Mouse (Mus musculus) liver, embryonic 14.5 days (tissue): ENCODE data around the gene Bcas3. TPM values are rescaled to one million over a fixed set of nuclear protein-coding genes. Genes with fewer than 3 reads are reported as not detected.

ENCODE experiments used
- ATAC-seq: fragments of 200-750 bp; cut with Nextera tagmentation; 2 replicates; pipeline ENCODE4 v1.8.0; 2017; ENCODE audit warnings: moderate number of reproducible peaks, mild to moderate bottlenecking, moderate library complexity; ENCODE audit not compliant: insufficient read depth
- DNase-seq, 3 experiments: peaks; one replicate each; pipeline ENCODE4 v3.0.0-alpha.2; 2012 to 2013; ENCODE audit warnings: low read depth in 3 of 3, low spot score in 3 of 3
- H3K27ac ChIP-seq: fragments of 300-500 bp; sonication (generic); 2 replicates; pipeline ENCODE4 v1.5.1; 2014; ENCODE audit warnings: moderate library complexity, mild to moderate bottlenecking, control low read depth, inconsistent platforms
- H3K27me3 ChIP-seq: fragments of 300-500 bp; sonication (generic); 2 replicates; pipeline ENCODE4 v1.6.1; 2014; ENCODE audit warnings: mild to moderate bottlenecking, low read length, moderate library complexity; ENCODE audit not compliant: control insufficient read depth, insufficient read depth
- H3K36me3 ChIP-seq: fragments of 300-500 bp; sonication (generic); replicated peaks from 2 replicates; pipeline ENCODE4 v1.6.1; 2014; ENCODE audit warnings: low read depth; ENCODE audit not compliant: control insufficient read depth, insufficient read depth
- H3K4me1 ChIP-seq, 2 experiments: fragments of 200-500 bp in 1 of 2; fragments of 300-500 bp in 1 of 2; sonication (generic) in 1 of 2; replicated peaks; 2 replicates each; pipeline ENCODE4 v1.6.1; 2012 to 2014; ENCODE audit warnings: antibody characterized with exemption in 1 of 2, inconsistent platforms in 1 of 2, low read length in 1 of 2; ENCODE audit not compliant: control insufficient read depth in 2 of 2, insufficient read depth in 2 of 2
- H3K4me2 ChIP-seq: fragments of 300-500 bp; sonication (generic); 2 replicates; pipeline ENCODE4 v1.6.1; 2014; ENCODE audit warnings: low read depth, mild to moderate bottlenecking, control low read depth, moderate library complexity
- H3K4me3 ChIP-seq, 2 experiments: fragments of 200-500 bp in 1 of 2; fragments of 300-500 bp in 1 of 2; sonication (generic) in 1 of 2; 2 replicates each; pipeline ENCODE4 v1.5.1; 2012 to 2014; ENCODE audit warnings: low read depth in 2 of 2, low read length in 2 of 2, mild to moderate bottlenecking in 2 of 2, control low read depth in 1 of 2, inconsistent platforms in 1 of 2, moderate library complexity in 1 of 2; ENCODE audit not compliant: insufficient read depth in 1 of 2
- H3K9ac ChIP-seq: fragments of 300-500 bp; sonication (generic); replicated peaks from 2 replicates; pipeline ENCODE4 v1.6.1; 2014; ENCODE audit warnings: mild to moderate bottlenecking, control low read depth, moderate library complexity
- H3K9me3 ChIP-seq: fragments of 300-500 bp; sonication (generic); 2 replicates; pipeline ENCODE4 v1.6.1; 2016; ENCODE audit warnings: low read length, mixed read lengths; ENCODE audit not compliant: control insufficient read depth
- CTCF ChIP-seq: IDR thresholded peaks from 2 replicates; pipeline ENCODE4 v1.5.1; 2016; ENCODE audit warnings: antibody characterized with exemption, low read depth, control low read depth
- EP300 ChIP-seq: IDR thresholded peaks from 2 replicates; pipeline ENCODE4 v1.6.1; 2016; ENCODE audit warnings: antibody characterized with exemption, low read depth
- WGBS: fragments of 180-500 bp; shearing (Covaris S2); extraction: QIAGEN DNeasy Blood & Tissue Kit; methylation state at CpG from one replicate; pipeline ENCODE4 v1.1.7; 2014; ENCODE audit not compliant: insufficient replicate concordance; 5-methylcytosine and 5-hydroxymethylcytosine counted together
- polyA plus RNA-seq, 2 experiments: library from polyadenylated mRNA; depleted of rRNA in 1 of 2; stranded (reverse) in 1 of 2; unstranded in 1 of 2; fragments of >200 nt; fragmentation: Nextera tagmentation in 1 of 2; extraction: Ambion mirVana in 1 of 2; gene quantifications; 2 replicates each; pipeline versions ENCODE4 v1.2.1 to v1.2.3; 2012 to 2014

Bcas3 gene
- polyA plus RNA-seq, 2 experiments: 6.9 to 17.5 TPM

GRCm38 (mm10) chr11:85823794-85824193 is 470.8 kb downstream of the Bcas3 start:
- no peak for TF ChIP-seq CTCF
- no peak for TF ChIP-seq EP300
- H3K4me3 ChIP-seq: no peak overlapping the region
- no peak overlapping the region for H3K4me2 ChIP-seq
- no peak overlapping the region for H3K27ac ChIP-seq
- no peak overlapping the region for H3K9ac ChIP-seq
- 68% methylated on average over 4 of the region's 4 CpGs for WGBS
- peaks cover 2 to 13% of the 10 kb centered on the region in 2 experiments; a peak in 2 of 4 replicates for H3K4me1 ChIP-seq
- ATAC-seq (no peak), DNase-seq (no peak)
- no peaks in the 10 kb centered on the region for H3K9me3 ChIP-seq
- no peaks in the 10 kb centered on the region for H3K36me3 ChIP-seq
- peaks cover 39% of the 10 kb centered on the region for H3K27me3 ChIP-seq

DNA sequence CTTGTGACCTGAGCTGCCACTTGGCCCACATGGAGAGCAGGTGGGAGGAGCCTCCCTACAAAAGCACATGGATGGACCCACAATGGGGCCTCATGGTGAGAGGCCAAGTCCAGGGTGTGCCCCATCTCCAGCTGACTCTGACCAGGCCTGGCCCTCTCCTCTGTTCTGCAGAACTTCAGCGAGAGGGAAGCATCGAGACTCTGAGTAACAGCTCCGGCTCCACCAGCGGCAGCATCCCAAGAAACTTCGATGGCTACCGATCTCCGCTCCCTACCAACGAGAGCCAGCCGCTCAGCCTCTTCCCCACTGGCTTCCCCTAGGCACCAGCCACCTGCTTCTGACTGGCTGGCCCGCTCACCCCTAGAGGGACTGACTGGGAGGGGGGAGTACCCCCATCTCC is 472.1 kb downstream of the Bcas3 start:
- no peaks in the 10 kb centered on the region for H3K9me3 ChIP-seq
- 69% methylated on average over 10 of the region's 10 CpGs for WGBS
- peaks cover 52% of the 10 kb centered on the region for H3K27me3 ChIP-seq
- ATAC-seq: no peak
- H3K4me2 ChIP-seq: no peak overlapping the region
- no peak overlapping the region for H3K9ac ChIP-seq
- H3K4me3 ChIP-seq: no peak overlapping the region
- H3K36me3 ChIP-seq: no peaks in the 10 kb centered on the region
- peaks cover 2 to 13% of the 10 kb centered on the region in 2 experiments; a peak in 2 of 4 replicates for H3K4me1 ChIP-seq
- TF ChIP-seq EP300 (no peak), CTCF (no peak)
- DNase-seq: no peak
- no peak overlapping the region for H3K27ac ChIP-seq

DNA sequence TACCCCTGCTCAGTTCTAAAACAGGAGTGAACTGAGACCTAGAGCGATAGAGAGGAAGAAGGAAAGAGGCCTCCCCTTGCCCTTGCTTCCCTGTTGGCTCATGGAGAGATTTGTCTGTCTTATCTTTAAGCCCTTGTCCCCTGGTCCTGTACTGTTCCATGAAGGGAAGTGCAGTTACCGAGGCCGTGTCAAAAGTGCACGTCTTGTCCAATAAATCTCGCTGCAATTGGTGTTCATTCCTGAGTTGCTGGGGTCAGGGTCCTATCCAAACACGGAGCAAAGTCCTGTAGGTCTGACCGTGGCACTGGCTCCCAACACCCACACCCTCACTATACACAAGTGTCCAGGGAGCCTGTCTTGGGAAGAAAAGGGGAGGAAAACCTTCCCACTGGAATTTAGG is 472.9 kb downstream of the Bcas3 start:
- no peak for TF ChIP-seq CTCF
- no peak for TF ChIP-seq EP300
- Histone ChIP-seq H3K9ac (no peak overlapping the region), H3K4me2 (no peak overlapping the region), H3K27me3 (peaks cover 59% of the 10 kb centered on the region), H3K4me3 (no peak overlapping the region), H3K36me3 (no peaks in the 10 kb centered on the region), H3K27ac (no peak overlapping the region), H3K4me1 (peaks cover 2 to 13% of the 10 kb centered on the region in 2 experiments; a peak in 2 of 4 replicates), H3K9me3 (no peaks in the 10 kb centered on the region)
- no peak for ATAC-seq
- 38% methylated on average over 7 of the region's 7 CpGs for WGBS
- no peak for DNase-seq

DNA sequence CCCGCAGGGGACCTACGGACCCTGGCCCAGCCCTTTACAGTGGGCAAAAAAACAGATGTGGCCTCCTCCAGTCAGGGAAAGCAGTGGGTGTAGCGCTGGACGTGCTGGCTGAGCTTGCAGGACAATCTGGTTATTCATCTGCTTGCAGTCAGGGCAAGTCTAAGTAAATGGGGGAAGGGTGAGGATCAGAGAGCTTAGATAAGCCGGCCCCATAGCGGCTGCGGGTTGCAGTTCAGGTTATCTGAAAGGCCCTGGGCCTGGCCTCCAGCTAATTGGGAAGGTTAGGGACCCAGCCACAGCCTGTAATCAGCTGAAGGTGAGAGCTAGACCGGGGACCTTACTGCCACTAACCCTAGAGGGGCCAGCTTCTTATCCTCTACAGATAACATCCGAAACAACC is 474.4 kb downstream of the Bcas3 start:
- Histone ChIP-seq H3K4me3 (no peak overlapping the region), H3K9ac (no peak overlapping the region), H3K36me3 (no peaks in the 10 kb centered on the region), H3K4me1 (peaks cover 2 to 13% of the 10 kb centered on the region in 2 experiments; a peak in 2 of 4 replicates), H3K27me3 (peaks cover 75% of the 10 kb centered on the region), H3K27ac (no peak overlapping the region), H3K4me2 (no peak overlapping the region), H3K9me3 (no peaks in the 10 kb centered on the region)
- DNase-seq (no peak), ATAC-seq (peak; percentile 70)
- 7% methylated on average over 9 of the region's 9 CpGs for WGBS
- TF ChIP-seq EP300 (peak; percentile 38), CTCF (no peak)

DNA sequence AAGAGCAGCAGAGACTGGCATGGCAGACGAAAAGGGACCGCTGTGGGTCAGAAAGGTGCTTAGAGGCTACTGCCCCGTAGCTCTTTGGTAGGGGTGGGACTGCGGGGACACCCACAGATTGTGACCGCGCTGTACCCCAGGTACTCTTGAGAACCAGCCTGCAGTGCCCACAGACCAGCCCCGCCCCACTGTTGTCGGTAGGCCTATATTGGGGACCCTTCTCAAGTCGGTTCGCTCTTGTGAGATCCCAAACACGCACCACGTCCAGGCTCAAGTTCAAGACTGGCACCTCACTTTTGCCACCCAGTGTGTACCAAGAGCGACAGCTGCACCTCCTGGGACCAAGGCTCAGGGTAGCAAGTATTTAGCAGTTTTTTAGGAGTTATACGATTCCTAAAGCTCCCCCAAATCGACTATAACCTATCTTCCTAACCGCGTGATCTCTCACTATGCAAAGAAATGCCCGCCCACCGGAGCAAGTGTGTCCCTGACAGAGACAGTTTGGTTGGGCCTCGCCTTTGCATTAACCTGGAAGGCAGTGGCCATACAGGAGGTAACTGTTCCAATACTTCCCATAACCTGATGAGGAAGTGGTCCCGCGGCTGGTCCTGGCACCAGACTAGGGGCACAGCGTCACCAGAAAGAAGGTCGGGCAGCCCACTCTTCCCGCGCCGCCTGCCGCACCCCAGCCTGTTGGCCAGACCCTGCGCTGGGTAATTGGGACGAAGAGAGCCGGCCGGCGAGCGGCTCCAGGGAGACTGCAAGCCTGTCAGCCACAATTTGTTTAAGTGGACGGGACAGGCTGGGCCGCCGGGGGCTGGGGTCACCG is 475.9 kb downstream of the Bcas3 start:
- no peak for TF ChIP-seq EP300
- TF ChIP-seq CTCF: no peak
- H3K27me3 ChIP-seq: peaks cover 90% of the 10 kb centered on the region
- no peak for ATAC-seq
- H3K4me3 ChIP-seq: no peak overlapping the region
- no peak for DNase-seq
- H3K27ac ChIP-seq: no peak overlapping the region
- no peaks in the 10 kb centered on the region for H3K36me3 ChIP-seq
- H3K9ac ChIP-seq: no peak overlapping the region
- 6% methylated on average over 38 of the region's 38 CpGs for WGBS
- peaks cover 0 to 9% of the 10 kb centered on the region in 2 experiments; a peak in 2 of 4 replicates for H3K4me1 ChIP-seq
- no peaks in the 10 kb centered on the region for H3K9me3 ChIP-seq
- H3K4me2 ChIP-seq: no peak overlapping the region
